Mouse (Mus musculus): Measurements from ENCODE around the gene Unc119b. TPM values are rescaled to one million over a fixed set of nuclear protein-coding genes. Genes with fewer than 3 reads are reported as not detected.

Gene Unc119b
- polyA plus RNA-seq, 1 experiment from 2014 or later, result 65.4 TPM

- DNase-seq (ENCODE audit: low spot score) (no peak), ATAC-seq (ENCODE audit: insufficient number of reproducible peaks, low FRiP score, low TSS enrichment, low read depth) (no peak)
- Histone ChIP-seq H3K4me2 (ENCODE audit: low read depth, severe bottlenecking) (no peak overlapping the region), H3K9me3 (ENCODE audit: control insufficient read depth, low read length) (no peaks in the 10 kb centered on the region), H3K36me3 (ENCODE audit: control insufficient read depth, insufficient read depth, low read length) (peaks cover 6% of the 10 kb centered on the region), H3K4me3 (ENCODE audit: low read depth, low read length) (no peak overlapping the region), H3K9ac (ENCODE audit: low read length) (no peak overlapping the region), H3K27me3 (ENCODE audit: control insufficient read depth, insufficient read depth, low read length) (no peaks in the 10 kb centered on the region), H3K27ac (replicated peaks; ENCODE audit: low read depth, low read length) (no peak overlapping the region), H3K4me1 (ENCODE audit: control insufficient read depth, insufficient read depth, low read length) (no peaks in the 10 kb centered on the region)
- 74% methylated on average over 2 of the region's 2 CpGs for WGBS
Observed at GRCm38 (mm10) chr5:115102231-115102630, 32.5 kb downstream of the Unc119b start.

- WGBS, result 79% methylated on average over 6 of the region's 6 CpGs
- DNase-seq (ENCODE audit: low spot score), result no peak
- no peak overlapping the region for H3K27ac ChIP-seq (replicated peaks; ENCODE audit: low read depth, low read length)
- peaks cover 18% of the 10 kb centered on the region for H3K36me3 ChIP-seq (ENCODE audit: control insufficient read depth, insufficient read depth, low read length)
- no peaks in the 10 kb centered on the region for H3K27me3 ChIP-seq (ENCODE audit: control insufficient read depth, insufficient read depth, low read length)
- no peak overlapping the region for H3K4me2 ChIP-seq (ENCODE audit: low read depth, severe bottlenecking)
- no peak for ATAC-seq (ENCODE audit: insufficient number of reproducible peaks, low FRiP score, low TSS enrichment, low read depth)
- H3K4me1 ChIP-seq (ENCODE audit: control insufficient read depth, insufficient read depth, low read length), result no peaks in the 10 kb centered on the region
- H3K9me3 ChIP-seq (ENCODE audit: control insufficient read depth, low read length), result no peaks in the 10 kb centered on the region
- H3K9ac ChIP-seq (ENCODE audit: low read length), result no peak overlapping the region
- no peak overlapping the region for H3K4me3 ChIP-seq (ENCODE audit: low read depth, low read length)
Observed at GRCm38 (mm10) chr5:115100473-115100872, 34.3 kb downstream of the Unc119b start.

DNA sequence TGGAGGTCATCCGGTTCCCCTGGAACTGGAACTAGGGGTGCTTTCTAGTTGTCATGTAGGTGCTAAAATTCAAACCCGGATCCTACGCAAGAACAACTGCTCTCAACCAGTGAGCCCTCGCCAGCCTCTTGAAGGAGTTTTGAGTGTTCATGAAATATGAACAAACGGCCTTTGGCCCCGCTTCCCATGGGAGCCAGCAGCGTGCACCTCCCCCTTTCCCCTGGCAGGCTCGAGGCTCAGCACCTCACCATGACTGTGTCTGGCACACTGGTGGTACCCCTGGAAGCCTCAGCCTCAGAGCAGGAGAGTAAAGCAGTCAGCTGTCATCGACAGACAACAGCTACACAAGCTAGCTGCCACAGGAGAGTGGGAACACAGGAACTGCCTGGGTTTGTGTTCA, 34.8 kb downstream of the Unc119b start:
- peaks cover 23% of the 10 kb centered on the region for H3K36me3 ChIP-seq (ENCODE audit: control insufficient read depth, insufficient read depth, low read length)
- 90% methylated on average over 9 of the region's 9 CpGs for WGBS
- no peak overlapping the region for H3K27ac ChIP-seq (replicated peaks; ENCODE audit: low read depth, low read length)
- DNase-seq (ENCODE audit: low spot score) (no peak), ATAC-seq (ENCODE audit: insufficient number of reproducible peaks, low FRiP score, low TSS enrichment, low read depth) (no peak)
- no peaks in the 10 kb centered on the region for H3K4me1 ChIP-seq (ENCODE audit: control insufficient read depth, insufficient read depth, low read length)
- no peaks in the 10 kb centered on the region for H3K27me3 ChIP-seq (ENCODE audit: control insufficient read depth, insufficient read depth, low read length)
- H3K9me3 ChIP-seq (ENCODE audit: control insufficient read depth, low read length), result no peaks in the 10 kb centered on the region
- no peak overlapping the region for H3K9ac ChIP-seq (ENCODE audit: low read length)
- H3K4me2 ChIP-seq (ENCODE audit: low read depth, severe bottlenecking), result no peak overlapping the region
- H3K4me3 ChIP-seq (ENCODE audit: low read depth, low read length), result no peak overlapping the region

- no peaks in the 10 kb centered on the region for H3K27me3 ChIP-seq (ENCODE audit: control insufficient read depth, insufficient read depth, low read length)
- H3K36me3 ChIP-seq (ENCODE audit: control insufficient read depth, insufficient read depth, low read length), result peaks cover 23% of the 10 kb centered on the region
- no peaks in the 10 kb centered on the region for H3K9me3 ChIP-seq (ENCODE audit: control insufficient read depth, low read length)
- 89% methylated on average over 5 of the region's 5 CpGs for WGBS
- ATAC-seq (ENCODE audit: insufficient number of reproducible peaks, low FRiP score, low TSS enrichment, low read depth) (no peak), DNase-seq (ENCODE audit: low spot score) (no peak)
- H3K9ac ChIP-seq (ENCODE audit: low read length), result no peak overlapping the region
- H3K4me1 ChIP-seq (ENCODE audit: control insufficient read depth, insufficient read depth, low read length), result no peaks in the 10 kb centered on the region
- H3K27ac ChIP-seq (replicated peaks; ENCODE audit: low read depth, low read length), result no peak overlapping the region
- H3K4me2 ChIP-seq (ENCODE audit: low read depth, severe bottlenecking), result no peak overlapping the region
- H3K4me3 ChIP-seq (ENCODE audit: low read depth, low read length), result no peak overlapping the region
Observed at GRCm38 (mm10) chr5:115099530-115099929, 35.2 kb downstream of the Unc119b start.

- H3K4me2 ChIP-seq (ENCODE audit: low read depth, severe bottlenecking), result no peak within 1 kb of the TSS
- DNase-seq (ENCODE audit: low spot score) (no peak), ATAC-seq (ENCODE audit: insufficient number of reproducible peaks, low FRiP score, low TSS enrichment, low read depth) (no peak)
- no peak within 1 kb of the TSS for H3K9ac ChIP-seq (ENCODE audit: low read length)
- H3K27me3 ChIP-seq (ENCODE audit: control insufficient read depth, insufficient read depth, low read length), result no peaks in the 10 kb centered on the region
- no peak within 1 kb of the TSS for H3K4me3 ChIP-seq (ENCODE audit: low read depth, low read length)
- H3K27ac ChIP-seq (replicated peaks; ENCODE audit: low read depth, low read length), result no peak within 1 kb of the TSS
- 94% methylated on average over 8 of the region's 8 CpGs for WGBS
- H3K4me1 ChIP-seq (ENCODE audit: control insufficient read depth, insufficient read depth, low read length), result no peaks in the 10 kb centered on the region
- peaks cover 23% of the 10 kb centered on the region for H3K36me3 ChIP-seq (ENCODE audit: control insufficient read depth, insufficient read depth, low read length)
- no peaks in the 10 kb centered on the region for H3K9me3 ChIP-seq (ENCODE audit: control insufficient read depth, low read length)
Observed at GRCm38 (mm10) chr5:115098195-115098594, 36.6 kb downstream of the Unc119b start, which contains the start of gene Gm10401. Gene Gm10401 (minus strand): TSS chr5:115098295.

GRCm38 (mm10) chr5:115091776-115092175, 43.0 kb downstream of the Unc119b start:
- 83% methylated on average over 6 of the region's 6 CpGs for WGBS
- Histone ChIP-seq H3K4me2 (ENCODE audit: low read depth, severe bottlenecking) (no peak overlapping the region), H3K9ac (ENCODE audit: low read length) (no peak overlapping the region), H3K9me3 (ENCODE audit: control insufficient read depth, low read length) (no peaks in the 10 kb centered on the region), H3K27ac (replicated peaks; ENCODE audit: low read depth, low read length) (no peak overlapping the region), H3K36me3 (ENCODE audit: control insufficient read depth, insufficient read depth, low read length) (peaks cover 41% of the 10 kb centered on the region), H3K4me1 (ENCODE audit: control insufficient read depth, insufficient read depth, low read length) (no peaks in the 10 kb centered on the region), H3K4me3 (ENCODE audit: low read depth, low read length) (no peak overlapping the region), H3K27me3 (ENCODE audit: control insufficient read depth, insufficient read depth, low read length) (no peaks in the 10 kb centered on the region)
- DNase-seq (ENCODE audit: low spot score), result no peak
- no peak for ATAC-seq (ENCODE audit: insufficient number of reproducible peaks, low FRiP score, low TSS enrichment, low read depth)

- no peaks in the 10 kb centered on the region for H3K9me3 ChIP-seq (ENCODE audit: control insufficient read depth, low read length)
- H3K4me3 ChIP-seq (ENCODE audit: low read depth, low read length), result no peak overlapping the region
- peaks cover 37% of the 10 kb centered on the region for H3K36me3 ChIP-seq (ENCODE audit: control insufficient read depth, insufficient read depth, low read length)
- no peak overlapping the region for H3K4me2 ChIP-seq (ENCODE audit: low read depth, severe bottlenecking)
- H3K27ac ChIP-seq (replicated peaks; ENCODE audit: low read depth, low read length), result no peak overlapping the region
- 79% methylated on average over 3 of the region's 3 CpGs for WGBS
- no peak for ATAC-seq (ENCODE audit: insufficient number of reproducible peaks, low FRiP score, low TSS enrichment, low read depth)
- H3K27me3 ChIP-seq (ENCODE audit: control insufficient read depth, insufficient read depth, low read length), result no peaks in the 10 kb centered on the region
- H3K9ac ChIP-seq (ENCODE audit: low read length), result no peak overlapping the region
- DNase-seq (ENCODE audit: low spot score), result no peak
- H3K4me1 ChIP-seq (ENCODE audit: control insufficient read depth, insufficient read depth, low read length), result no peaks in the 10 kb centered on the region
Observed at GRCm38 (mm10) chr5:115091015-115091414, 43.8 kb downstream of the Unc119b start.

DNA sequence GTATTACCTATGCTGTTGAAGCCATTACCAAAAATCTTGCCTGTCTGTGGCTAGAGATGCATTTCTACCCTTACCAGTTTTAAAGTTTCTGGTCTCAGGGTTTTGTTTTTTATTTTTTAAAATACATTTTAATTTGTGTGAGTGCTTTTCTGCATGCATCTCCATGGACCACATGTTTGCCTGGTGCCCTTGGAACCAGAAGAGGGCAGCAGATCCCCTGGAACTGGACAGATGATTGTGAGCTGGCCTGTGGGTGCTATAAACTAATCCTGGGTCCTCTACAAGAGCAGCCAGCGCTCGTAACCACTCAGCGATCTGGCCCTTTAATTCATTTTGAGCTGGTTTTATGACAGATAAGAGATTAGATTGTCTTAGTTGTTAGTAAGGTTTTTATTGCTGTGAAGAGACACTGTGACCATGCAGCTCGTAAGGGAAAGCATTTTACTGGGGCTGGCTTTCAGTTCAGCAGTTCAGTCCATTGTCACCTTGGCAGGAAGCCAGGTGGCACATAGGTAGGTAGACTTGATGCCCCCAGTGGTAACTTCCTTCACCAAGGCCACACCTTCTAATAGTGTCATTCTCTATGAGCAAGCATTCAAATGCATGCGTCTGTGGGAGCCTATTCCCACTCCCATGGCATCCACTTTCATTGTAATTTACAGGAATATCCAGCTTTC, 45.0 kb downstream of the Unc119b start:
- ATAC-seq (ENCODE audit: insufficient number of reproducible peaks, low FRiP score, low TSS enrichment, low read depth), result no peak
- H3K36me3 ChIP-seq (ENCODE audit: control insufficient read depth, insufficient read depth, low read length), result peaks cover 28% of the 10 kb centered on the region

DNA sequence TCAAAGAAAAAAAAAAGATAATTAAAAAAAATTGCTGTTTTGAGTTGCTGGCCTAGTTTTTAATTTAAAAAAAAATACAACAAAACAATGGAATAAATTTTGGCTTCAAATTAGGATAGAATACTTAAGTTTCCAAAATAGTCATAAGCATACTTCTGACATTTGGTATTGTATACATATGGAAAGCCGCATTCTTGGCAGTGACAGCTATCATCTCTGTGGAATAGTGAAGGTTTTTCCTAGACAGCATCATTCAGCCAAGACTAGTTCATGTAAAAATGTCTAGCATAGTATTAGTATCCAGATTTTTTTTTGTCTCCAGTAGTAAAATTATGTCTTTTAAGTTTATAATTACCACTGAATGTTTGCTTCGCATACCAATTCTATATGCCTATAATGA, 49.1 kb downstream of the Unc119b start:
- no peak overlapping the region for H3K9ac ChIP-seq (ENCODE audit: low read length)
- H3K36me3 ChIP-seq (ENCODE audit: control insufficient read depth, insufficient read depth, low read length), result peaks cover 29% of the 10 kb centered on the region
- H3K27me3 ChIP-seq (ENCODE audit: control insufficient read depth, insufficient read depth, low read length), result no peaks in the 10 kb centered on the region
- H3K4me3 ChIP-seq (ENCODE audit: low read depth, low read length), result no peak overlapping the region
- H3K4me1 ChIP-seq (ENCODE audit: control insufficient read depth, insufficient read depth, low read length), result no peaks in the 10 kb centered on the region
- H3K4me2 ChIP-seq (ENCODE audit: low read depth, severe bottlenecking), result no peak overlapping the region
- no peak for DNase-seq (ENCODE audit: low spot score)
- WGBS, result 95% methylated on average over 2 of the region's 2 CpGs
- no peaks in the 10 kb centered on the region for H3K9me3 ChIP-seq (ENCODE audit: control insufficient read depth, low read length)
- H3K27ac ChIP-seq (replicated peaks; ENCODE audit: low read depth, low read length), result no peak overlapping the region
- ATAC-seq (ENCODE audit: insufficient number of reproducible peaks, low FRiP score, low TSS enrichment, low read depth), result no peak

More for the DNA sequence above, 45.0 kb downstream of the Unc119b start:
- DNase-seq (ENCODE audit: low spot score), result no peak
- 92% methylated on average over 5 of the region's 5 CpGs for WGBS
- no peaks in the 10 kb centered on the region for H3K27me3 ChIP-seq (ENCODE audit: control insufficient read depth, insufficient read depth, low read length)
- no peaks in the 10 kb centered on the region for H3K4me1 ChIP-seq (ENCODE audit: control insufficient read depth, insufficient read depth, low read length)
- H3K9ac ChIP-seq (ENCODE audit: low read length), result no peak overlapping the region
- no peak overlapping the region for H3K27ac ChIP-seq (replicated peaks; ENCODE audit: low read depth, low read length)
- no peak overlapping the region for H3K4me3 ChIP-seq (ENCODE audit: low read depth, low read length)
- no peak overlapping the region for H3K4me2 ChIP-seq (ENCODE audit: low read depth, severe bottlenecking)
- H3K9me3 ChIP-seq (ENCODE audit: control insufficient read depth, low read length), result no peaks in the 10 kb centered on the region
